Mouse (Mus musculus): ENCODE results near the gene Olfr374.
A peak's percentile ranks its signal among the peaks of the same experiment; 100 is the strongest.

Gene Olfr374

GRCm38 (mm10) chr8:72135446-72136301 lies 28.8 kb downstream of the Olfr374 start:
- DNase-seq (ENCODE audit: low spot score) = peak; percentile 27

GRCm38 (mm10) chr8:72136302-72136978 lies 29.6 kb downstream of the Olfr374 start:
- DNase-seq (ENCODE audit: low spot score) = peak; percentile 62

GRCm38 (mm10) chr8:72137431-72137830 lies 30.6 kb downstream of the Olfr374 start:
- no peak for DNase-seq (ENCODE audit: low spot score)

DNA sequence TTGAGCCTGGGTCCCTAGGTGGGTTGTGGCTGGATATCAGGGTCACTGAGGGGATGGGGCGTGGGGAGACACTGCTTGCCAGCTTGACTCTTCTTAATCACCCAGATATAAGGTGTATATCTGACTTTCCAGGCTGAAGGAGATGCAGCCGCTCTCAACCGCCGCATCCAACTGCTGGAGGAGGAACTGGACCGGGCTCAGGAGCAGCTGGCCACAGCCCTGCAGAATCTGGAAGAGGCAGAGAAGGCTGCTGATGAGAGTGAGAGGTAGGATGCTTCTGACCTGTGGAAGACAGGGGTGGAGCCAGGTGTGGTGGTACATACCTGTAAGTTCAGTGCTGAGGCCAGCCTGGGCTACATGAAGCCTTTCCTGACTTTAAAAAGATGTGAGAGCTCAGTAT lies 31.6 kb downstream of the Olfr374 start:
- DNase-seq (ENCODE audit: low spot score) = no peak

- DNase-seq (ENCODE audit: low spot score) = no peak
Measured at GRCm38 (mm10) chr8:72143256-72143824, 36.5 kb downstream of the Olfr374 start.

- no peak for DNase-seq (ENCODE audit: low spot score)
Measured at GRCm38 (mm10) chr8:72144345-72144975, 37.6 kb downstream of the Olfr374 start.

DNA sequence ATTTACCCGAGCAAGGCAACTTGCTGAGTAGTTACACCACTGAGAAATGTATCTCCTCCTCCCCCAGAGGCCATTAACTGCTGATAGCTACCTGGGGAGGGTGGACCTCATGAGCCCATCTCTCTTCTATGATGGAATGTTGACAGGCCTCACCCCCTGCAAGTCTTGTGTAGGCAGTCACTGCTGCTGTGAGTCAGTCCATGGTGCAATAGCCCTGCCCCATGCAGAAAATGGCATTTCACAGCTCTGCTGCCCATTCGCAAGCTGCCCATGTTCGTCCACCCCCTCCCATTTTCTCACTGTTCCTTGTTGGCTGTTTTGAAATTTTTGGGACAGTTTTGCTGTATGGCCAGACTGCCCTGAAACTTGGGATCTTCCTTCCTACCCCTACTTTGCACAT lies 38.7 kb downstream of the Olfr374 start:
- DNase-seq (ENCODE audit: low spot score) = no peak

GRCm38 (mm10) chr8:72146056-72146455 lies 39.2 kb downstream of the Olfr374 start:
- DNase-seq (ENCODE audit: low spot score) = no peak

GRCm38 (mm10) chr8:72146556-72146955 lies 39.7 kb downstream of the Olfr374 start:
- no peak for DNase-seq (ENCODE audit: low spot score)

DNA sequence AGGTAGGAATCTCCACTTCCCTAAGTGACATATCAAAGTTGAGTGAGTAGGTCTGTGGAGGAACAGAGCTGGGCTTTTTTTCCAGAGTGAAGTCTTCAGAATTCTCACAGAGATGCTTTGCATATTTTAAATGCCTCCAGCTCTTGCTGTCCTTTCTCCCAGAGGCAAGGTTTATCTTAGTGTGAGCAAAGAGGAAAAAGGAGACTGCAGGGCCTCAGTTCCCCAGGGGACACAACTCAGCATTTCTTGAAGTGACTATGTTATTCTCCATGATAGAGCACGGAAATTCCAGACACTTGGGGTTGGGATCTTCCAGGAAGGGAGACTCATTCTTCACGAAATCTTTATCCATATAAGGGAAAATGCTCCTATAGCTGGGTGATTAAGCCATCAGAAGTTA lies 40.4 kb downstream of the Olfr374 start:
- no peak for DNase-seq (ENCODE audit: low spot score)

DNA sequence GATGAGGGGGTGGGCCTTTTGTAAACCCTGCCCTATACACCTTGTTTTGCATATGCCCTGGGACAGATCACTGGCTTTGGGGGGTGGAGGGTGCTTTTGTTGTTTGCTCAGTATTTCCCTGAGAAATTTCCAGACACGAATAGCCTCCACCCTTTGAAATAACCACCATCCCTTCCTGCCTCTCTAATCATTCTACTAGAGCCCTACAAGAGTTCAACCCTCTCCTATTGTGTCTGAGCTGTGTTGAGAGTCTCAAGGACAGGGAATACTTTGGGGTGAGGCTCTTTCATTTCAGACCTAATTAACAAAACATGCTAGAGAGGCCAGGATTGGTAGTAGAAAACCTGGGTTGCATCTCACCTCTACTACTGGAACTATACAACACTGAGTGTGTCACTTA lies 42.2 kb downstream of the Olfr374 start:
- DNase-seq (ENCODE audit: low spot score) = no peak

DNA sequence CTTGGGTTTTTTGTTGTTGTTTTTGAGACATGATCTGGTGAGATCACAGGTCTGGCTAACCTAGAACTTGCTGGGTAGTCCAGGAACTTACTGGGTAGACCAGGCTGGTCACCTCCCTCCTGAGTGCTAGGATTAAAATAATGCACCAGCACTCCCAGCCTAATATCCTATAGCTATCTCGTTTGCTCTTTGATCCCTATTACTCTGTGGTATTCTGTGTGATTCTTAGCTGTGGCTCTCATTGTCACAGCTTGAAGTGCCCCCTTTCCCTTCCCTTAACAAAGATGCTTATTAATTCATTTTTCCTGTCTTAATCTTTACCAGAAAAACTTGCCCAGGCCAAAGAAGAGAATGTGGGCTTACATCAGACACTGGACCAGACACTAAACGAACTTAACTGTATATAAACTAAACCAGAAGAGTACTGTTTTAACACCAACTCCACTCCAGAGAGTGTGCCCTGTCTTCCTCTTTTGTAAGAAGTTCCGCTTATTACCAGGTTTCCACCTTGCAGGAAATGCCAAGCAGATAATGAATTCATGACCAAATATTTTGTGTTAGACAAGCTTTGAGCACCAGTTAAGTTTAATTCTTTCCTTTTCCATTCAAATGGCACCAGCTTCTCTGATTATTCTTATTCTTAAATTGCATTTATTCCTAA lies 44.7 kb downstream of the Olfr374 start:
- DNase-seq (ENCODE audit: low spot score) = no peak

- DNase-seq (ENCODE audit: low spot score) = no peak
Measured at GRCm38 (mm10) chr8:72153382-72153781, 46.5 kb downstream of the Olfr374 start.

DNA sequence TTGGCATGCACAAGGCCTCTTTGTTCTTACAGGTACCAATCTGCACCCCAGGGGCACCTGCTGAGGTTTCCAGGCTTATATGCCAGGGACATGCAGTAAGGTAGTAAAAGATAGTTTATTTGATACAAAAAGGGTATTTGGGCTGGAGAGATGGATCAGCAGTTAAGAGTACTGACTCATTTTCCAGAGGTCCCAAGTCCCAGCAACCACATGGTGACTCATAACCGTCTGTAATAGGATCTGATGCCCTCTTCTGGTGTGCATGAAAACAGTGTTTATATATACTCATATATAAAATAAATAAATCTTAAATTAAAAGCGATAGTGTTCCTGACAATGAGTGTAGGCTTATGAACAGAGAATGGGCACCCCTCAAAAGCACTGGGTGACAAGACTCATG lies 51.3 kb downstream of the Olfr374 start:
- no peak for DNase-seq (ENCODE audit: low spot score)

GRCm38 (mm10) chr8:72158726-72159125 lies 51.9 kb downstream of the Olfr374 start:
- no peak for DNase-seq (ENCODE audit: low spot score)

DNA sequence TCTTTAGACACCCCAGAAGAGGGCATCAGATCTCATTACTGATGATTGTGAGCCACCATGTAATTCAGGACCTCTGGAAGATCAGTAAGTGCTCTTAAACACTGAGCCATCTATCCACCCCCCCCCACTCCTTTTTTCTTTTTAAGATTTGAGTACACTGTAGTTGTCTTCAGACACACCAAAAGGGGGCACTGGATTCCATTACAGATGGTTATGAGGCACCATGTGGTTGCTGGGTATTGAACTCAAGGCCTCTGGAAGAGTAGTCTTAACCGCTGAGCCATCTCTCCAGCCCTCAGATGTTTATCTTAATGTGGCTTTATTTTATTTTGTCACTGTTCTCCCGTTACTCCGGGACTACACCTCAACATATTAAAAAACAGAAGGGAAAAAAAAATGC lies 53.2 kb downstream of the Olfr374 start:
- no peak for DNase-seq (ENCODE audit: low spot score)

GRCm38 (mm10) chr8:72160707-72161697 lies 54.2 kb downstream of the Olfr374 start, which contains the start of gene Rab8a:
Gene Rab8a, plus strand, starts transcription at chr8:72161200.
- peak; percentile 100 for DNase-seq (ENCODE audit: low spot score)

- DNase-seq (ENCODE audit: low spot score) = no peak
Measured at GRCm38 (mm10) chr8:72162821-72163220, 56.0 kb downstream of the Olfr374 start.
